Mouse (Mus musculus) intestine, postnatal 0 days (tissue): ENCODE measurements around the gene Alkbh4. TPM values are rescaled to one million over a fixed set of nuclear protein-coding genes. Genes with fewer than 3 reads are reported as not detected.
"Not testable (repeated sequence)": the region's sequence is repeated elsewhere in the genome, so short reads cannot be mapped to it uniquely, and the experiment has no call there.

Experiments used
- ATAC-seq: fragments of 200-750 bp; cut with Nextera tagmentation; 2 replicates; pipeline ENCODE4 v1.8.0; 2017; ENCODE audit warnings: mild to moderate bottlenecking, moderate TSS enrichment, moderate library complexity
- H3K27ac ChIP-seq: fragments of 300-500 bp; sonication (generic); 2 replicates; pipeline ENCODE4 v1.5.1; 2014; ENCODE audit warnings: mild to moderate bottlenecking, low read depth, low read length, moderate library complexity
- H3K27me3 ChIP-seq: fragments of 300-500 bp; sonication (generic); replicated peaks from 2 replicates; pipeline ENCODE4 v1.6.1; 2014; ENCODE audit warnings: low read length, mixed read lengths; ENCODE audit not compliant: control insufficient read depth, insufficient read depth
- H3K36me3 ChIP-seq: fragments of 300-500 bp; sonication (generic); 2 replicates; pipeline ENCODE4 v1.6.1; 2014; ENCODE audit warnings: mild to moderate bottlenecking, moderate library complexity; ENCODE audit not compliant: control insufficient read depth, insufficient read depth
- H3K4me1 ChIP-seq: fragments of 300-500 bp; sonication (generic); replicated peaks from 2 replicates; pipeline ENCODE4 v1.6.1; 2014; ENCODE audit warnings: antibody characterized with exemption, low read length, mixed read lengths; ENCODE audit not compliant: control insufficient read depth, insufficient read depth
- H3K4me2 ChIP-seq: fragments of 300-500 bp; sonication (generic); replicated peaks from 2 replicates; pipeline ENCODE4 v1.6.1; 2014; ENCODE audit warnings: low read depth, mild to moderate bottlenecking, moderate library complexity
- H3K4me3 ChIP-seq: fragments of 300-500 bp; sonication (generic); 2 replicates; pipeline ENCODE4 v1.5.1; 2014; ENCODE audit warnings: low read depth, low read length
- H3K9ac ChIP-seq: fragments of 300-500 bp; sonication (generic); 2 replicates; pipeline ENCODE4 v1.6.1; 2014; ENCODE audit warnings: mild to moderate bottlenecking, low read depth, low read length
- H3K9me3 ChIP-seq: fragments of 300-500 bp; sonication (generic); 2 replicates; pipeline ENCODE4 v1.6.1; 2016; ENCODE audit warnings: mixed run types; ENCODE audit not compliant: control insufficient read depth
- CTCF ChIP-seq: sonication (generic); IDR thresholded peaks from 2 replicates; pipeline ENCODE4 v1.5.1; 2016; ENCODE audit warnings: low read depth, mild to moderate bottlenecking, control low read depth, antibody characterized with exemption, moderate library complexity
- WGBS: fragments of 180-500 bp; shearing (Covaris S2); extraction: QIAGEN DNeasy Blood & Tissue Kit; methylation state at CpG from one replicate; pipeline ENCODE4 v1.1.7; 2014; 5-methylcytosine and 5-hydroxymethylcytosine counted together
- polyA plus RNA-seq: library from polyadenylated mRNA; unstranded; fragments of >200 nt; fragmentation: Nextera tagmentation; extraction: Ambion mirVana; gene quantifications from 2 replicates; pipeline ENCODE4 v1.2.1, GENCODE M21; 2015

Gene Alkbh4
- polyA plus RNA-seq, 1 experiment from 2014 or later: 11.0 TPM

DNA sequence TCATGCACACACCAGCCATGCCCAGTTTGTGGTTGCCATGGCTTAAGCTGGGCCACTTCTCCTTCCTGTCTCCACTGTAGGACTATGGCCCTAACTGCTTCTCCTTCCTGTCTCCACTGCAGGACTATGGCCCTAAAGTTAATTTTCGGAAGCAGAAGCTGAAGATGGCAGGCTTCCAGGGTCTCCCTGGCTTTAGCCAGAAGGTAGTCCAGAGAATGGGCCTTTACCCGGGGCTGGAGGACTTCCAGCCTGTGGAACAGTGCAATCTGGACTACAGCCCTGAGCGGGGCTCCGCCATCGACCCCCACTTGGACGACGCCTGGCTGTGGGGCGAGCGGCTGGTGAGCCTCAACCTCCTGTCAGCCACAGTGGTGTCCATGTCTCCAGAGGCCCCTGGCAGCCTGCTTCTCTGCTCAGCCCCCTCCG lies 4.1 kb downstream of the Alkbh4 start:
- H3K4me1 ChIP-seq: no peaks in the 10 kb centered on the region
- no peak for TF ChIP-seq CTCF
- H3K9ac ChIP-seq: no peak overlapping the region
- H3K27ac ChIP-seq: 0 out of 2 replicates have a peak overlapping the region, but pooled peaks have one; percentile 15
- WGBS: 90% methylated on average over 10 of the region's 10 CpGs
- H3K36me3 ChIP-seq: peaks cover 39% of the 10 kb centered on the region
- H3K4me3 ChIP-seq: no peak overlapping the region
- ATAC-seq: no peak
- H3K27me3 ChIP-seq: no peaks in the 10 kb centered on the region
- no peaks in the 10 kb centered on the region for H3K9me3 ChIP-seq
- H3K4me2 ChIP-seq: no peak overlapping the region

DNA sequence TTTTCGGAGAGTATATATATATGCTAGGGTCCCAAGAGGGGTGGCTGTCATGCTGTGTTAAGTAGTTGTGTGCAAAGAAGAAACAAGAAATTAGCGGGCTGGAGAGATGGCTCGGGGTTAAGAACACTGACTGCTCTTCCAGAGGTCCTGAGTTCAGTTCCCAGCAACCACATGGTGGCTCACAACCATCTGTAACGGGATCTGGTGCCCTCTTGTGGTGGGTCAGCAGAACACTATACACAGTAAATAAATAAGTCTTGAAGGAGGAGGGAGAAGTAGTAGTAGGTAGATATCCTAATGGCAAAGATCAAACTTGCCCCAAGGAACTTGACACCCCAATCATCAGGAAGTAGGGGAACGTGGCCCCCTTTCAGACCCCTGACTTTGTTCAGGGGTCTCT lies 6.8 kb downstream of the Alkbh4 start:
- H3K4me2 ChIP-seq: no peak overlapping the region
- H3K9ac ChIP-seq: no peak overlapping the region
- no peak for ATAC-seq
- H3K4me3 ChIP-seq: no peak overlapping the region
- no peak overlapping the region for H3K27ac ChIP-seq
- no peaks in the 10 kb centered on the region for H3K9me3 ChIP-seq
- peak; percentile 48 for TF ChIP-seq CTCF
- H3K36me3 ChIP-seq: peaks cover 39% of the 10 kb centered on the region
- no peaks in the 10 kb centered on the region for H3K4me1 ChIP-seq
- 91% methylated on average over 5 of the region's 5 CpGs for WGBS
- H3K27me3 ChIP-seq: no peaks in the 10 kb centered on the region

DNA sequence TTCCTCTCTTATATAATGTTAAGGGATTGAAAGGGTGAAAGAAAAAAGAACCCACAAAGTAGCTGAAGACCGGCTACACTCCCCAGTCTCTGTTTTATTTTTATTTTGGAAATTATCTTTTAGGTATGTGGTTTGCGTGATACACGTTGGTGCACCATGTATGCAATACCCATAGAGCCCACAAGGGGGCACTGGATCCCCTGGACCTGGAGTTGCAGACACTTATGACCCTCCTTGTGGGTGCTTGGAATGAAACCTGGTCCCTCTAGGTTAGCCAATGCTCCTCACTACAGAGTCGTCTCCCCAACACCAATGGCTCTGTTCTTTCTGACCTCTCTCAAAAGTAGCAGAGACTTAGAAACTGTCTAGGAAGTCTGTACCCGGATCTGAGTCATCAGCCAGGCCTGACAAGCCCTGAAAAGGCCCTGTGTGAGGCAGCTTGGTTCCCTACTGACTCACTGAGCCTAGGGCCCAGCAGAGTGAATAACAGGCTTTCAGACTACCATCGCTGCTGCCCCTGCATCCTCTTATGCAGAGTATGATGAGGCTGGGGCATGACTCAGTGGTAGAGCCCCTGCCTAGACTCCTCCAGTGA lies 7.3 kb downstream of the Alkbh4 start:
- no peak for ATAC-seq

DNA sequence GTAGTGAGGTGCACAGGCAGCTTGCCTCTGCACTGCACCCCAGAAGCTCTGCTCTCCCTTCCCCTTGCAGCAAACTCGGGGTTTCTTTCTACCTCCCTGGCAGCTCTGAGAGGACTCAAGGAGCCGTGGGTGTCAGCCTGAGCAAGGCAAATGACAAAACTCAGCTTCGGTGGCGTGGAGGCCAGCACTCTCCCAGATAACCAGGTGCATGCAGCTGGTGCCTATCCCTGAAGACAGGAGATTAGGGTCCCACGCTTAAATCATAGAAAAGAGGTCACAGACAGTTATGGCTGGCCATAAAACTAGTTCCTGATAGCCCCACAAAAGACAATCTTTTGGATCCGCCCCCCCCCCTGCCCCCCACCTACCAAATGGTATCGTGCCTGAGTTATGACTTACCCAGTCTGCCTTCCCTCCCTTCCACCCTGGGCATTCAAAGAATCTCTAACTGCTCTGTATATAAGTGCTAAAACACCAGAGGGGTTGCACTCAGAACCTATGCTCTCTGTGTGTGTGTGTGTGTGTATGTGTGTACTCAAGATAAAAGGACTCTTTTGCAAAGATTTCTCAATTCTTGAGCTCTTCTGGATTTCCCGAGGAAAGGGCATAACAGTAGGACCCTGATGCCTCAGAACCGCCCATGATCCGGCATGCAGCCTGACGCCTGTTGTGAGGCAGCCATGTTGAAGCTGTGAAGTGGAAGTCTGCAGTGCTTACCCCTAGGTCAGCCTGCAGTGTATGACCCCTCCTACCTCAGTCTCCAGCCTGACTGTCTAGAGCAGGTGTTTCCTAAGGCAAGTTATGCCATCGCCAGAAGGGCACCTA lies 8.9 kb downstream of the Alkbh4 start:
- Histone ChIP-seq H3K4me2 (no peak overlapping the region), H3K9ac (no peak overlapping the region), H3K27ac (no peak overlapping the region), H3K4me3 (no peak overlapping the region), H3K4me1 (no peaks in the 10 kb centered on the region), H3K27me3 (no peaks in the 10 kb centered on the region), H3K9me3 (no peaks in the 10 kb centered on the region), H3K36me3 (peaks cover 26% of the 10 kb centered on the region)
- TF ChIP-seq CTCF: no peak
- 32% methylated on average over 12 of the region's 12 CpGs for WGBS
- no peak for ATAC-seq

More for the DNA sequence above, 7.3 kb downstream of the Alkbh4 start:
- Histone ChIP-seq H3K4me3 (no peak overlapping the region), H3K9ac (no peak overlapping the region), H3K27me3 (no peaks in the 10 kb centered on the region), H3K4me2 (no peak overlapping the region), H3K9me3 (no peaks in the 10 kb centered on the region), H3K27ac (no peak overlapping the region), H3K36me3 (peaks cover 37% of the 10 kb centered on the region), H3K4me1 (no peaks in the 10 kb centered on the region)
- 85% methylated on average over 6 of the region's 6 CpGs for WGBS
- TF ChIP-seq CTCF: peak; percentile 53

DNA sequence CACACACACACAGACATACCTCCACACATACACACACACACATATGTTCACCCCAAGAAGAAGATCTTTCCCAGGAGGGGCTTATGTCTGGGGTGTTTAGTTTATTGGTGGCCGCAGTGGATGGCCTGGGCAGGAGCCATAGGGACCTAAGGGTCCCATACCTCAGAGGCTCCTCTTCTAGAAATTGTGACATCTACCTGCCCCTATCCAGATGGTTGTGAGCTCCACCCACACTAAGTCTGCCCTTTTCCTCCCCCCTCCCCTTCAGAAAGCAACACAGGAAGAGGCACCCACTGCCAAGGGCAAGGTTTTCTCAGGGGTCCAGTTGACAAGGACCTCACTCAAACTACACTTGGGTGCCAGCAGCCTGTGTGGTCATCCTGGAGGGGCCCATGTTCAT lies 11.0 kb downstream of the Alkbh4 start:
- no peaks in the 10 kb centered on the region for H3K9me3 ChIP-seq
- peaks cover 5% of the 10 kb centered on the region; the same call in 1 of the 2 replicates for H3K36me3 ChIP-seq
- no peak overlapping the region for H3K4me3 ChIP-seq
- no peak overlapping the region for H3K4me2 ChIP-seq
- no peaks in the 10 kb centered on the region for H3K27me3 ChIP-seq
- no peak overlapping the region for H3K27ac ChIP-seq
- H3K9ac ChIP-seq: no peak overlapping the region
- no peak for TF ChIP-seq CTCF
- ATAC-seq: no peak
- WGBS: 94% methylated on average over 1 of the region's 1 CpGs
- no peaks in the 10 kb centered on the region for H3K4me1 ChIP-seq

DNA sequence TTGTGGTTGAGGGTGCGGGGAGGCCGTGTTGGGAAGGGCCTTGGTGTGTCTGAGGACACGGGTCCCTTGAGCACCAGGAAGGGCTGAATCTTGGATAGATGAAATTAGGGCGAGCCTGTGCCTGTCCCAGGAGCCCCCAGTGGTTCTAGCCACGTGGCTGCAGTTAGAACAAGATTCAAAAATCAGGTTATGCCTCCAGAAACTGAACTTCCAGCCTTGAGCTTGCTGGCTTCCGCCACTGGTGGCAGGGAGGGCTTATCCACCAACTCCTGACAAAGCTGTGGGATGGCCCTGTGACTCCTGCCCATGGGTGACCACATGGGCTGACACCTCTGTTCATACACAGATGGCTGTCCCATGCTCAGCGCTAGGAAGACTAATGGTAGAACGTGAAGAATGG lies 11.8 kb downstream of the Alkbh4 start:
- 71% methylated on average over 8 of the region's 8 CpGs for WGBS
- H3K4me1 ChIP-seq: no peaks in the 10 kb centered on the region
- no peak for TF ChIP-seq CTCF
- no peak overlapping the region for H3K9ac ChIP-seq
- H3K27ac ChIP-seq: no peak overlapping the region
- H3K4me2 ChIP-seq: no peak overlapping the region
- ATAC-seq: no peak
- H3K27me3 ChIP-seq: no peaks in the 10 kb centered on the region
- H3K9me3 ChIP-seq: no peaks in the 10 kb centered on the region
- no peaks in the 10 kb centered on the region for H3K36me3 ChIP-seq
- H3K4me3 ChIP-seq: no peak overlapping the region

DNA sequence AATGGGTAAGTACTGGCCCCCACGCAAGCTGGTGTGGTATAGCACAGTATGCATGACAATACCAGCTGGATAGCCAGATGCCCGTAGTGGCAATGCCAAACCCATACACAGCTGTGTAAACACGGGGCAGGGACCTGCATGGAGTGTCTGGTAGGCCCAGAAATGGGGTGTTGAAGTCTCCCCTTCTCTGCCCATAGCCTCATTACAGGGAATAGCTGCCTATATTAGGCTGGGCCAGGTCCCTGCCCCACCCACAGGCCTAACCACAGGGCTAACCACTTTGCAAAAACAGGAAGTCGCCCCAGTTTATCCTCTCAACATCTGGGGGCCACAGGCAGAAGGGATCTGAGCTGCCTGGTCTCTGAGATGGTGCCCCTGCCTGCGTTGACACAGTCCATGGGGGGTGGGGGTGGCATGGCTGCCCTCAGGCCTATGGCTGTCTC lies 13.2 kb downstream of the Alkbh4 start:
- H3K36me3 ChIP-seq, ATAC-seq, H3K9ac ChIP-seq, H3K4me2 ChIP-seq, H3K27ac ChIP-seq, H3K4me3 ChIP-seq, H3K27me3 ChIP-seq, H3K4me1 ChIP-seq, H3K9me3 ChIP-seq: not testable (repeated sequence)
- WGBS: 70% methylated on average over 5 of the region's 5 CpGs
